Mouse (Mus musculus): ENCODE measurements around the gene Zfp804a. TPM values are rescaled to one million over a fixed set of nuclear protein-coding genes. Genes with fewer than 3 reads are reported as not detected.

Zfp804a gene
- polyA plus RNA-seq, 2 experiments from 2014 or later, result not detected

- no peak for ATAC-seq
Measured at GRCm38 (mm10) chr2:82282591-82283269, 229.7 kb downstream of the Zfp804a start.

DNA sequence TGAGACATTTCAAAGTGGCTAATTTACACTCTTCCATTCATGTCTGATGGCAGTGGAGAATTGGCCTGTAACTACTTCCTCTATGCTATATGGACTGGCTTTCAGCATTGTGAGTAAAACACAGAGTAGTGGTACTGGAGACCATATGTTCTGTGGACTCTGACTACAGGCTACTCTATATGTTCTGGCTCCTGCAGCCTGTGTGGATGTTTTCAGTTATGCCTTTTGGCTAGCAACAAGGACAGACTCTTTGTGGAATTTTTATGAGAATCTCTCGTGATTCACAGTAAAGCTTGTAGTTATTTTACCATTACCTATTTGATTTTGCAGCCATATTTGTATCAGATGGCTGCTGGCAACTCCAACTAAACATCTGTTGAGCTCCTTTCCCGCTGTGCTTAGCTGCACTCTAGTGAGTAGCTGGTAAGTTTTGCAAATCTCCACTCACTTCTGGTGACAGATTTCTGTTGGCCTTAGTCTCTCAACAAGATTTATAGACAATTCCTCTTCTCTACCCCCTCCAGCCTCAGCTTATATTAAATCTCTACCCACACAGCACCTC is 242.0 kb downstream of the Zfp804a start:
- ATAC-seq, result no peak
